Mouse (Mus musculus): ENCODE results near the gene Atf2. TPM values are rescaled to one million over a fixed set of nuclear protein-coding genes. Genes with fewer than 3 reads are reported as not detected.
A peak's percentile ranks its signal among the peaks of the same experiment; 100 is the strongest.

The Atf2 gene
- total and polyA plus RNA-seq, 3 experiments, result 15.9 to 40.9 (median 25.8) TPM

GRCm38 (mm10) chr2:73911175-73911700 lies 18.8 kb upstream of the Atf2 start, which contains the start of gene Atp5g3 (continued):
- TF ChIP-seq RCOR1 (conservative IDR thresholded peaks at IDR 0.05; ENCODE audit: low read depth, low read length) (no peak), PAX5 (IDR thresholded peaks at IDR 0.05; ENCODE audit: low read length) (no peak), MAZ (IDR thresholded peaks at IDR 0.05; ENCODE audit: low read depth, low read length) (peak; percentile 97), ETS1 (conservative IDR thresholded peaks at IDR 0.05; ENCODE audit: low read depth, low read length) (peak; percentile 34; the same call in 1 of the 2 replicates), POLR2AphosphoS2 (IDR thresholded peaks at IDR 0.05; ENCODE audit: low read depth, low read length) (peak; percentile 80; the same call in 1 of the 2 replicates), RAD21 (IDR thresholded peaks at IDR 0.05; ENCODE audit: low read depth, low read length) (no peak), UBTF (IDR thresholded peaks at IDR 0.05; ENCODE audit: low read depth, low read length) (peak; percentile 15; the same call in 1 of the 2 replicates), HCFC1 (IDR thresholded peaks at IDR 0.05; ENCODE audit: low read depth, low read length) (peak; percentile 88), CTCF (conservative IDR thresholded peaks at IDR 0.05 in 1 of 2, IDR thresholded peaks at IDR 0.05 in 1 of 2; ENCODE audit: low read depth in 2 of 2, low read length in 2 of 2) (no peak), TBP (conservative IDR thresholded peaks at IDR 0.05; ENCODE audit: low read depth, low read length) (peak; percentile 94), CHD1 (IDR thresholded peaks at IDR 0.05; ENCODE audit: low read depth, low read length) (no peak; the same call in 1 of the 2 replicates)

GRCm38 (mm10) chr2:73910571-73911174 lies 18.2 kb upstream of the Atf2 start:
- peak overlapping the region; percentile 98 for H3K9ac ChIP-seq (ENCODE audit: insufficient read depth, low read depth)
- H3K27ac ChIP-seq (ENCODE audit: insufficient read depth, low read depth), result peak overlapping the region; percentile 61
- H3K9me3 ChIP-seq (replicated peaks; ENCODE audit: low read length), result peaks cover 4% of the 10 kb centered on the region
- in situ Hi-C loops (cut with MboI; ENCODE audit: low pct_ligation_motif_present, low pct_unique_long_range_greater_than_20kb, low sequenced_read_pairs), result no loop called here
- TF ChIP-seq MXI1 (IDR thresholded peaks at IDR 0.05; ENCODE audit: low read depth, low read length) (peak; percentile 75), MAZ (IDR thresholded peaks at IDR 0.05; ENCODE audit: low read depth, low read length) (no peak), POLR2A (IDR thresholded peaks at IDR 0.05; ENCODE audit: low read depth, low read length) (no peak; the same call in 1 of the 2 replicates), MAFK (IDR thresholded peaks at IDR 0.05; ENCODE audit: insufficient replicate concordance, low read length) (no peak), SIN3A (IDR thresholded peaks at IDR 0.05; ENCODE audit: low read length) (0 out of 2 replicates have a peak, but pooled peaks have one; percentile 30), GABPA (IDR thresholded peaks at IDR 0.05; ENCODE audit: insufficient replicate concordance, low read depth, low read length) (no peak), MYC (IDR thresholded peaks at IDR 0.05; ENCODE audit: low read depth, low read length) (no peak), PAX5 (IDR thresholded peaks at IDR 0.05; ENCODE audit: low read length) (no peak), POLR2AphosphoS2 (IDR thresholded peaks at IDR 0.05; ENCODE audit: low read depth, low read length) (no peak; the same call in 1 of the 2 replicates), ETS1 (conservative IDR thresholded peaks at IDR 0.05; ENCODE audit: low read depth, low read length) (no peak), CTCF (conservative IDR thresholded peaks at IDR 0.05 in 1 of 2, IDR thresholded peaks at IDR 0.05 in 1 of 2; ENCODE audit: low read depth in 2 of 2, low read length in 2 of 2) (no peak), CHD1 (IDR thresholded peaks at IDR 0.05; ENCODE audit: low read depth, low read length) (peak; percentile 13; the same call in 1 of the 2 replicates), ELF1 (IDR thresholded peaks at IDR 0.05; ENCODE audit: low read depth, low read length) (no peak; the same call in 1 of the 2 replicates), USF1 (IDR thresholded peaks at IDR 0.05; ENCODE audit: low read depth, low read length) (no peak), ZC3H11A (IDR thresholded peaks at IDR 0.05; ENCODE audit: low read depth, low read length) (no peak), UBTF (IDR thresholded peaks at IDR 0.05; ENCODE audit: low read depth, low read length) (0 out of 2 replicates have a peak, but pooled peaks have one; percentile 23), TCF12 (IDR thresholded peaks at IDR 0.05; ENCODE audit: low read depth, low read length) (0 out of 2 replicates have a peak, but pooled peaks have one; percentile 40)
- dilution Hi-C loops (cut with MboI; ENCODE audit: extremely low pct_ligation_motif_present, extremely low pct_unique_long_range_greater_than_20kb, low sequenced_read_pairs), result no loop called here
- peak overlapping the region; percentile 79 to 97 (median 96) for H3K4me3 ChIP-seq (replicated peaks in 1 of 3; ENCODE audit: low read depth in 2 of 3, low read length in 2 of 3, poor library complexity in 1 of 3)
- peaks cover 3 to 22% of the 10 kb centered on the region in 2 experiments; a peak in 2 of 4 replicates for H3K4me1 ChIP-seq (ENCODE audit: control insufficient read depth in 1 of 2, insufficient read depth in 2 of 2)
- peak; percentile 48 for DNase-seq (ENCODE audit: extremely low read depth)
- peak overlapping the region; percentile 86 for H3K4me2 ChIP-seq (ENCODE audit: insufficient read depth, low read depth, poor library complexity, severe bottlenecking)
- H3K36me3 ChIP-seq (replicated peaks in 1 of 2; ENCODE audit: control insufficient read depth in 1 of 2, insufficient read depth in 1 of 2, low read length in 1 of 2), result peaks cover 27 to 35% of the 10 kb centered on the region in 2 experiments
- H3K27me3 ChIP-seq (replicated peaks), result no peaks in the 10 kb centered on the region
- H3K79me2 ChIP-seq (replicated peaks; ENCODE audit: control insufficient read depth, extremely low read depth, insufficient read depth, poor library complexity, severe bottlenecking), result peaks cover 21% of the 10 kb centered on the region; the same call in 1 of the 2 replicates
